Mouse (Mus musculus): ENCODE results near the gene Wnk1.

GRCm38 (mm10) chr6:120065552-120066177 lies 27.2 kb upstream of the Wnk1 start:
- TF ChIP-seq CTCF (IDR thresholded peaks at IDR 0.05; ENCODE audit: control insufficient read depth, insufficient read depth, low read length): no peak
- TF ChIP-seq POLR2A (IDR thresholded peaks at IDR 0.05; ENCODE audit: borderline replicate concordance, control insufficient read depth, low read depth, low read length): no peak
